Mouse (Mus musculus) kidney, embryonic 16.5 days (tissue): ENCODE results near the gene Grb10. TPM values are rescaled to one million over a fixed set of nuclear protein-coding genes. Genes with fewer than 3 reads are reported as not detected.

Experiments used
- ATAC-seq: fragments of 200-750 bp; cut with Nextera tagmentation; 2 replicates; pipeline ENCODE4 v1.8.0; 2017; ENCODE audit warnings: moderate TSS enrichment; ENCODE audit not compliant: low FRiP score, low TSS enrichment
- H3K27ac ChIP-seq: fragments of 300-500 bp; sonication (generic); 2 replicates; pipeline ENCODE4 v1.5.1; 2014; ENCODE audit warnings: low read length
- H3K27me3 ChIP-seq: fragments of 300-500 bp; sonication (generic); 2 replicates; pipeline ENCODE4 v1.6.1; 2014; ENCODE audit warnings: low read length, control low read depth, mixed read lengths; ENCODE audit not compliant: insufficient read depth
- H3K36me3 ChIP-seq: fragments of 300-500 bp; sonication (generic); 2 replicates; pipeline ENCODE4 v1.6.1; 2014; ENCODE audit warnings: low read length, control low read depth, mixed read lengths; ENCODE audit not compliant: insufficient read depth
- H3K4me1 ChIP-seq: fragments of 300-500 bp; sonication (generic); 2 replicates; pipeline ENCODE4 v1.6.1; 2014; ENCODE audit warnings: low read length, control low read depth, mixed read lengths; ENCODE audit not compliant: insufficient read depth
- H3K4me2 ChIP-seq: fragments of 300-500 bp; sonication (generic); replicated peaks from 2 replicates; pipeline ENCODE4 v1.6.1; 2014; ENCODE audit warnings: low read depth, low read length
- H3K4me3 ChIP-seq: fragments of 300-500 bp; sonication (generic); 2 replicates; pipeline ENCODE4 v1.5.1; 2014; ENCODE audit warnings: mild to moderate bottlenecking, low read length
- H3K9ac ChIP-seq: fragments of 300-500 bp; sonication (generic); replicated peaks from 2 replicates; pipeline ENCODE4 v1.6.1; 2014; ENCODE audit warnings: low read length
- H3K9me3 ChIP-seq: fragments of 300-500 bp; sonication (generic); 2 replicates; pipeline ENCODE4 v1.6.1; 2016; ENCODE audit warnings: low read length, control low read depth
- WGBS: fragments of 180-500 bp; shearing (Covaris S2); extraction: QIAGEN DNeasy Blood & Tissue Kit; methylation state at CpG from one replicate; pipeline ENCODE4 v1.1.7; 2014; 5-methylcytosine and 5-hydroxymethylcytosine counted together
- polyA plus RNA-seq: library from polyadenylated mRNA; unstranded; fragments of >200 nt; fragmentation: Nextera tagmentation; extraction: Ambion mirVana; gene quantifications from 2 replicates; pipeline ENCODE4 v1.2.1, GENCODE M21; 2015

Gene Grb10
- polyA plus RNA-seq, 1 experiment from 2014 or later, result 374 TPM

- no peaks in the 10 kb centered on the region for H3K27me3 ChIP-seq
- no peak overlapping the region for H3K9ac ChIP-seq
- H3K4me1 ChIP-seq, result peaks cover 39% of the 10 kb centered on the region
- ATAC-seq, result no peak
- H3K4me2 ChIP-seq, result no peak overlapping the region
- WGBS, result 51% methylated on average over 3 of the region's 3 CpGs
- H3K36me3 ChIP-seq, result peaks cover 18% of the 10 kb centered on the region
- no peak overlapping the region for H3K4me3 ChIP-seq
- H3K9me3 ChIP-seq, result no peaks in the 10 kb centered on the region
- H3K27ac ChIP-seq, result peak overlapping the region; percentile 20; the same call in 1 of the 2 replicates
Observed at GRCm38 (mm10) chr11:11963587-11963986, 74.9 kb downstream of the Grb10 start.

GRCm38 (mm10) chr11:11963065-11963464 lies 75.4 kb downstream of the Grb10 start:
- Histone ChIP-seq H3K36me3 (peaks cover 18% of the 10 kb centered on the region), H3K27ac (peak overlapping the region; percentile 20; the same call in 1 of the 2 replicates)

GRCm38 (mm10) chr11:11962629-11962954 lies 75.9 kb downstream of the Grb10 start:
- Histone ChIP-seq H3K4me1 (peaks cover 36% of the 10 kb centered on the region), H3K4me2 (no peak overlapping the region), H3K9me3 (no peaks in the 10 kb centered on the region), H3K27ac (no peak overlapping the region), H3K27me3 (no peaks in the 10 kb centered on the region), H3K9ac (no peak overlapping the region), H3K4me3 (no peak overlapping the region), H3K36me3 (peaks cover 13% of the 10 kb centered on the region)
- ATAC-seq, result peak; percentile 47; the same call in 1 of the 2 replicates
- 16% methylated on average over 5 of the region's 5 CpGs for WGBS

More at GRCm38 (mm10) chr11:11963065-11963464, 75.4 kb downstream of the Grb10 start:
- Histone ChIP-seq H3K4me2 (no peak overlapping the region), H3K9ac (no peak overlapping the region), H3K27me3 (no peaks in the 10 kb centered on the region), H3K4me1 (peaks cover 36% of the 10 kb centered on the region), H3K4me3 (no peak overlapping the region), H3K9me3 (no peaks in the 10 kb centered on the region)
- no peak for ATAC-seq
- WGBS, result 77% methylated on average over 2 of the region's 2 CpGs

- Histone ChIP-seq H3K4me1 (peaks cover 36% of the 10 kb centered on the region), H3K27me3 (no peaks in the 10 kb centered on the region), H3K4me2 (no peak overlapping the region), H3K9ac (no peak overlapping the region), H3K27ac (no peak overlapping the region), H3K9me3 (no peaks in the 10 kb centered on the region), H3K4me3 (no peak overlapping the region), H3K36me3 (0 out of 2 replicates have a peak, but pooled peaks cover 10% of the 10 kb centered on the region)
- 75% methylated on average over 5 of the region's 5 CpGs for WGBS
- peak; percentile 15; the same call in 1 of the 2 replicates for ATAC-seq
Observed at GRCm38 (mm10) chr11:11961917-11962628, 76.4 kb downstream of the Grb10 start.

GRCm38 (mm10) chr11:11960858-11961257 lies 77.6 kb downstream of the Grb10 start:
- no peak overlapping the region for H3K4me3 ChIP-seq
- H3K9me3 ChIP-seq, result no peaks in the 10 kb centered on the region
- no peaks in the 10 kb centered on the region for H3K27me3 ChIP-seq
- no peak overlapping the region for H3K9ac ChIP-seq
- ATAC-seq, result no peak
- WGBS, result 22% methylated on average over 5 of the region's 5 CpGs
- H3K4me1 ChIP-seq, result peaks cover 32% of the 10 kb centered on the region
- 0 out of 2 replicates have a peak, but pooled peaks cover 5% of the 10 kb centered on the region for H3K36me3 ChIP-seq
- peak overlapping the region; percentile 64 for H3K27ac ChIP-seq
- H3K4me2 ChIP-seq, result no peak overlapping the region

GRCm38 (mm10) chr11:11960227-11960626 lies 78.3 kb downstream of the Grb10 start:
- Histone ChIP-seq H3K4me2 (no peak overlapping the region), H3K36me3 (no peaks in the 10 kb centered on the region), H3K27me3 (no peaks in the 10 kb centered on the region), H3K4me3 (no peak overlapping the region), H3K4me1 (peaks cover 28% of the 10 kb centered on the region), H3K9ac (no peak overlapping the region), H3K9me3 (no peaks in the 10 kb centered on the region), H3K27ac (no peak overlapping the region; the same call in 1 of the 2 replicates)
- WGBS, result 80% methylated on average over 2 of the region's 2 CpGs
- ATAC-seq, result no peak

- no peak overlapping the region for H3K4me3 ChIP-seq
- peaks cover 26% of the 10 kb centered on the region for H3K4me1 ChIP-seq
- H3K27ac ChIP-seq, result no peak overlapping the region
- no peaks in the 10 kb centered on the region for H3K27me3 ChIP-seq
- H3K9ac ChIP-seq, result no peak overlapping the region
- no peaks in the 10 kb centered on the region for H3K9me3 ChIP-seq
- H3K36me3 ChIP-seq, result 0 out of 2 replicates have a peak, but pooled peaks cover 7% of the 10 kb centered on the region
- ATAC-seq, result no peak
- no peak overlapping the region for H3K4me2 ChIP-seq
- 88% methylated on average over 2 of the region's 2 CpGs for WGBS
Observed at GRCm38 (mm10) chr11:11958479-11958878, 80.0 kb downstream of the Grb10 start.

- H3K4me1 ChIP-seq, result peaks cover 21% of the 10 kb centered on the region
Observed at GRCm38 (mm10) chr11:11958061-11958361, 80.5 kb downstream of the Grb10 start.

GRCm38 (mm10) chr11:11957211-11958060 lies 81.0 kb downstream of the Grb10 start:
- peaks cover 17% of the 10 kb centered on the region for H3K4me1 ChIP-seq
- H3K9me3 ChIP-seq, result no peaks in the 10 kb centered on the region
- H3K4me3 ChIP-seq, result no peak overlapping the region
- H3K4me2 ChIP-seq, result no peak overlapping the region
- no peak overlapping the region for H3K9ac ChIP-seq
- H3K36me3 ChIP-seq, result 0 out of 2 replicates have a peak, but pooled peaks cover 7% of the 10 kb centered on the region
- H3K27ac ChIP-seq, result no peak overlapping the region
- H3K27me3 ChIP-seq, result no peaks in the 10 kb centered on the region
- no peak for ATAC-seq
- WGBS, result 80% methylated on average over 5 of the region's 5 CpGs

More at GRCm38 (mm10) chr11:11958061-11958361, 80.5 kb downstream of the Grb10 start:
- Histone ChIP-seq H3K9ac (no peak overlapping the region), H3K36me3 (0 out of 2 replicates have a peak, but pooled peaks cover 7% of the 10 kb centered on the region), H3K9me3 (no peaks in the 10 kb centered on the region), H3K27ac (no peak overlapping the region), H3K4me3 (no peak overlapping the region), H3K4me2 (no peak overlapping the region), H3K27me3 (no peaks in the 10 kb centered on the region)
- WGBS, result 95% methylated on average over 2 of the region's 2 CpGs
- no peak for ATAC-seq

- peaks cover 6% of the 10 kb centered on the region for H3K4me1 ChIP-seq
- H3K36me3 ChIP-seq, result peaks cover 14% of the 10 kb centered on the region; the same call in 1 of the 2 replicates
- no peak for ATAC-seq
- no peaks in the 10 kb centered on the region for H3K9me3 ChIP-seq
- no peak overlapping the region for H3K27ac ChIP-seq
- no peak overlapping the region for H3K9ac ChIP-seq
- H3K27me3 ChIP-seq, result no peaks in the 10 kb centered on the region
- H3K4me2 ChIP-seq, result no peak overlapping the region
- no peak overlapping the region for H3K4me3 ChIP-seq
Observed at GRCm38 (mm10) chr11:11955783-11956182, 82.7 kb downstream of the Grb10 start.
